Mouse (Mus musculus): ENCODE measurements around the gene Mpg. TPM values are rescaled to one million over a fixed set of nuclear protein-coding genes. Genes with fewer than 3 reads are reported as not detected.
A peak's percentile ranks its signal among the peaks of the same experiment; 100 is the strongest.

Mpg gene
- polyA plus RNA-seq, 1 experiment = 15.2 TPM

DNA sequence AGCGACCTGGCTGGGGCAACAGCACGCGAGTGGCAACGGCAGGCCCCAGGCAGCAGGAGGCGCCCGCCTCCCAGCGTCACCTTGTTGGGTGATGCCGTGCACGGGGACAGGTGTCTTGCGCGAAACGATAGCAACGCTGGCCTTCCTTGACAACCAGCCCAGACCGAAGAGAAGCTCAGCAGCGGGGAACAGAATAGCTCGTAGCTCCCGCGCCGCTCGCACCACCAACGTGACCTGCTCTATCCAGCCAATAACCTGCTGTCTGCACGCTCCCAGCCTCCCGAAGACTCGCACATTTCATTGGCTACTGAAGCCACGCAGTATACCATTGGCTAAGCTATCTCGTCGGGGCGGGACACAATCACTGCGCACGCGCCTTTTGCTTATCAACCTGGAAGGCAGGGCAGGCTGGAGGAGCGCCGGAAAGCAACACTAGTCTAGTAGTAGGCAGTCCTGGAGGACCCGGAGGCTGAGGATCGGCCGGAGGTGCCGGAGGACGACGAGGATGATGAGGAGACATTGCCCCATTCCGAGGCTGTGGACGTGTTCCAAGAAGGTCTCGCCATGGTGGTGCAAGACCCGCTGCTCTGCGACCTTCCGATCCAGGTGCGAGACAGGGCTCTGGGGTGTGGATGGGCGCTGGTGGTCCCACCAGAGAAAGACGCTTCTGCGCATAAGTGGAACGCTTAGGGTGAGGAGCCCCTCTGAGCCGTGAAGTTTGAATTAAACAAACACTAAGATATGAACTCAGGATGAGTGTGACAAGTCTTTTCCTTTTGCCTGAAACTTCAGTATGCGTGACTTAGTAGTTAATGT lies 21.0 kb upstream of the Mpg start, which contains the start of gene Snrnp25:
Gene Snrnp25 (plus strand): TSS at position 358 of the 816 bp plus-strand sequence.
- no peak within 1 kb of the TSS for H3K27ac ChIP-seq (ENCODE audit: insufficient read depth, low read length)
- peak within 1 kb of the TSS; percentile 79 for H3K4me3 ChIP-seq (replicated peaks; ENCODE audit: insufficient read depth, low read depth, low read length)
- H3K4me1 ChIP-seq (ENCODE audit: control insufficient read depth, insufficient read depth, low read length) = no peaks in the 10 kb centered on the region
- peak; percentile 96 to 97 for DNase-seq
- no peaks in the 10 kb centered on the region for H3K27me3 ChIP-seq (ENCODE audit: control insufficient read depth, insufficient read depth, low read length)
- TF ChIP-seq POLR2A (IDR thresholded peaks at IDR 0.05; ENCODE audit: borderline replicate concordance, insufficient read depth, low read length) (peak; percentile 81; the same call in 1 of the 2 replicates), CTCF (IDR thresholded peaks at IDR 0.05; ENCODE audit: borderline replicate concordance, insufficient read depth, low read depth, low read length) (peak; percentile 38)
- under 1% methylated on average over 52 of the region's 52 CpGs for WGBS

DNA sequence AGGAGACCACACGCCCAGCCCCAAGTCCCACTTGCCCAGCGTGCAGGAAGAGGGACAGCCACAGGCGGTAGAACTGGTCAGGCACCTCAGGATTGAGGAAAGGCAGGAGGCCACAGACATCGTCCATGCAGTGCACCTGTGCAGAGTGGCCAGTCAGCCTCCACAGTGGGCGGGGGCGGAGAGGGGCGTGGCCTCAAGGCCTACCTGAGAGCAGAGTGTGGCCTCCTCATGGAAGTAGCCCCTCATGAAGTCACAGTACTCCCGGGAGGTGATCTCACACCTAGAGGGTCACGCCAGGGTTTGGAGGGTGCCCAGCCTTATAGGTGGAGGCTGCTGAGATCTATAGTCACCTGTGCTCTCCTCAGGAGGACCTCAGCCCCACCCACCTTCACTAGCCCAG lies 15.7 kb upstream of the Mpg start:
- H3K4me1 ChIP-seq (ENCODE audit: control insufficient read depth, insufficient read depth, low read length) = no peaks in the 10 kb centered on the region
- no peak for DNase-seq
- 83% methylated on average over 9 of the region's 9 CpGs for WGBS
- no peaks in the 10 kb centered on the region for H3K27me3 ChIP-seq (ENCODE audit: control insufficient read depth, insufficient read depth, low read length)
- H3K4me3 ChIP-seq (replicated peaks; ENCODE audit: insufficient read depth, low read depth, low read length) = no peak overlapping the region
- no peak overlapping the region for H3K27ac ChIP-seq (ENCODE audit: insufficient read depth, low read length)
- TF ChIP-seq CTCF (IDR thresholded peaks at IDR 0.05; ENCODE audit: borderline replicate concordance, insufficient read depth, low read depth, low read length) (no peak), POLR2A (IDR thresholded peaks at IDR 0.05; ENCODE audit: borderline replicate concordance, insufficient read depth, low read length) (no peak)

DNA sequence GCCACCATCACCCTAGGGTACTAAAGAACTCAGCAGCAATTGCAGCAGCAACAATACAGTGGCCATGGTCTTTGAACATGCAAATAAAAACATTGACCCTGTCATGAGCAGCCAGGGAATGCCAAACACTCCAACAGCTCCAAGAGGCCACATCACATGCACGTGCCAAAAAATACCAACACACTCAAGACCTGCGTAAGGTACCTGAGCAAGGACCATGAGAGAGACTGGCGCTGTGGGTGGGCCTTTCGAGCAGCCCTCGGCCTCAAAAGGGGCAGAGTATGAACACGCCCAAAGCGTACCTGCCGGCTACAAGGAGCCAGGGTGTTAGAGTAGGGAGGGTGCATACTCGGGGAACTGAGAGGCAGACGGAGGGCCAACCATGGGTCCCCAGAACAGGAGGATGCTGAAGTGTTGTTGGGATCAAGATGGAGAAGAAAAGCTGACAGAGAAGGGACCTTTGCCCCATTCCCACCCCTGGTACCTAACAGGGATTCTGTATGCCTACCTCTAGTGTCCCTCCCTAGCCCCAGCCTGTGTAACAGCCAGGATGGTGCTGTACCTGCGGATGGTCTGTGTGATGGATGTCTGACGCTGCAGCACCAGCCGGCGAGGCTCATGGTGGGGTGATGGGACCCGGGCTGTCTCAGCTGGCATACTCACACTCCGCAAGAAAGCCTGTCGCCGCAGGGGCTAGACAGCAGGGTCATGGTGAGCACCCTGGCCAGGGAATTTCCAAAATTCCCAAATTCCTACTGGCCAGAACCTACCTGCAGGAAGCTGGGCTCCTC lies 10.7 kb upstream of the Mpg start:
- Histone ChIP-seq H3K4me1 (ENCODE audit: control insufficient read depth, insufficient read depth, low read length) (0 out of 2 replicates have a peak, but pooled peaks cover 3% of the 10 kb centered on the region), H3K4me3 (replicated peaks; ENCODE audit: insufficient read depth, low read depth, low read length) (no peak overlapping the region), H3K27ac (ENCODE audit: insufficient read depth, low read length) (no peak overlapping the region), H3K27me3 (ENCODE audit: control insufficient read depth, insufficient read depth, low read length) (no peaks in the 10 kb centered on the region)
- DNase-seq = no peak
- TF ChIP-seq POLR2A (IDR thresholded peaks at IDR 0.05; ENCODE audit: borderline replicate concordance, insufficient read depth, low read length) (no peak), CTCF (IDR thresholded peaks at IDR 0.05; ENCODE audit: borderline replicate concordance, insufficient read depth, low read depth, low read length) (no peak)
- WGBS = 91% methylated on average over 18 of the region's 18 CpGs

DNA sequence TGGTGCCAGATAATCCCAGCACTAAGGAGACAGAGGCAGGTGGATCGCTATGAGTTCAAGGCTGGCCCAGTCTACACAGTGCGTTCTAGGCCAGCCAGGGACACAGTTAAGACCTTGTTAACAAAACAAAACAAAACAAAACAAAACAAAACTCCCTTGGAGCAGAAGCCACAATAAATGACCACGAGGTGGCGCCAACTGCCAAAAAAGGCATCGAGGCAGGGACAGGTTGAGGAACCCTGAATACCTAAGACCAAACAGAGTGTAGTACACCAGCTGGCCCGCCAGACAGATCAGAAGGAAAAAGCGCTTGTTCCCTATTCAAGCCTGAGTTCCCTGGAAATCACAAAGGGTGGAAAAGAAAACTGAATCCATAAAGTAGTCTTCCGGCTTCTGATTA lies 9.5 kb upstream of the Mpg start:
- no peak overlapping the region for H3K27ac ChIP-seq (ENCODE audit: insufficient read depth, low read length)
- TF ChIP-seq CTCF (IDR thresholded peaks at IDR 0.05; ENCODE audit: borderline replicate concordance, insufficient read depth, low read depth, low read length) = peak; percentile 93
- TF ChIP-seq POLR2A (IDR thresholded peaks at IDR 0.05; ENCODE audit: borderline replicate concordance, insufficient read depth, low read length) = no peak
- H3K4me3 ChIP-seq (replicated peaks; ENCODE audit: insufficient read depth, low read depth, low read length) = no peak overlapping the region
- DNase-seq = peak; percentile 73 to 81
- no peaks in the 10 kb centered on the region for H3K27me3 ChIP-seq (ENCODE audit: control insufficient read depth, insufficient read depth, low read length)
- 0 out of 2 replicates have a peak, but pooled peaks cover 3% of the 10 kb centered on the region for H3K4me1 ChIP-seq (ENCODE audit: control insufficient read depth, insufficient read depth, low read length)
- 19% methylated on average over 8 of the region's 8 CpGs for WGBS

DNA sequence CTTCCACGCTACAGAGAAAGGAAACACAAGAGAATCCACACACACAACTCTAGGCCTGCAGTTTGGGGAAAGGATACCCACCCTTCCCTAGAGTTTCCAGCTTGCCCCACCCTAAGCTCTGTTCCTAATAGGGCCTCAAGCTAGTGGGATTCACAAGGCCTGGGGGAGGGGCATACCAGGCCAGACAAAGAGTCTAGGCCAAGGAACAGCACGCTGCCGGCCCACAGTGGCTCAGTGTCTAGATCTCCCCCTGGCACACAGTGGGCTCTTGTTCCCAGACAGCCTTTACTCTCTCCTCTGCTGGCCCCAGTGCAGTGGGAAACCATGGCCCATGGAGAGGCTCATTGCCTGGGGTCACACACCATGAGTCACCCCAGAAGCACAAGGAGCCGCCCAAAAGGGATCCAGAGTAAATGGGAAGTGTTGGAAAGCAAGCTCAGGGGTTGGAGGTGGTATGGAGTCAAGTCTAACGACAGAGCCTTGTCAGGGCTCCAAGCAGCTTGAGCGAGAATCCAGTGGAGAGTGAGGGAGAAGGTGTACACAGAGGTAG lies 7.7 kb upstream of the Mpg start:
- TF ChIP-seq CTCF (IDR thresholded peaks at IDR 0.05; ENCODE audit: borderline replicate concordance, insufficient read depth, low read depth, low read length) (no peak), POLR2A (IDR thresholded peaks at IDR 0.05; ENCODE audit: borderline replicate concordance, insufficient read depth, low read length) (no peak)
- Histone ChIP-seq H3K4me3 (replicated peaks; ENCODE audit: insufficient read depth, low read depth, low read length) (no peak overlapping the region), H3K27me3 (ENCODE audit: control insufficient read depth, insufficient read depth, low read length) (no peaks in the 10 kb centered on the region), H3K4me1 (ENCODE audit: control insufficient read depth, insufficient read depth, low read length) (peaks cover 11% of the 10 kb centered on the region), H3K27ac (ENCODE audit: insufficient read depth, low read length) (no peak overlapping the region)
- no peak for DNase-seq
- 70% methylated on average over 6 of the region's 6 CpGs for WGBS

DNA sequence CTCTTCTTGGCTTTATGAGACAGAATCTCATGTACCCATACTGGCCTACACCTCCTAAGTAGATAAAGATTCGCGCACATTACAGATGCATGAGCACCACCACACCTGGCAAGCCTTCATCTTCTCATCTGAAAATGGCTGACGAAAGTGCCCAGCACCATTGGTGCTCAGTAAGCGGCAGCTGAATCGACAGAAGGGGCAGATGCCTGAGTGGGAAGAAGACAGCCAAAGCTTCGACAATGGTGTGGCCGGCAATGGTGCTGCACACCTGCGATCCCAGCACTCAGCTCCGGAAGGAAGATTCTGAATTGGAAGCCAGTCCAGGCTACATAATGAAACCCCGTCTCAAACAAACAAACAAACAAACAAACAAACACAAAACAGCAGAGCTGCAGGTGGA lies 7.0 kb upstream of the Mpg start:
- Histone ChIP-seq H3K4me3 (replicated peaks; ENCODE audit: insufficient read depth, low read depth, low read length) (no peak overlapping the region), H3K27ac (ENCODE audit: insufficient read depth, low read length) (no peak overlapping the region), H3K4me1 (ENCODE audit: control insufficient read depth, insufficient read depth, low read length) (peaks cover 11% of the 10 kb centered on the region), H3K27me3 (ENCODE audit: control insufficient read depth, insufficient read depth, low read length) (no peaks in the 10 kb centered on the region)
- DNase-seq = no peak
- 74% methylated on average over 10 of the region's 10 CpGs for WGBS
- no peak for TF ChIP-seq CTCF (IDR thresholded peaks at IDR 0.05; ENCODE audit: borderline replicate concordance, insufficient read depth, low read depth, low read length)
- no peak for TF ChIP-seq POLR2A (IDR thresholded peaks at IDR 0.05; ENCODE audit: borderline replicate concordance, insufficient read depth, low read length)

DNA sequence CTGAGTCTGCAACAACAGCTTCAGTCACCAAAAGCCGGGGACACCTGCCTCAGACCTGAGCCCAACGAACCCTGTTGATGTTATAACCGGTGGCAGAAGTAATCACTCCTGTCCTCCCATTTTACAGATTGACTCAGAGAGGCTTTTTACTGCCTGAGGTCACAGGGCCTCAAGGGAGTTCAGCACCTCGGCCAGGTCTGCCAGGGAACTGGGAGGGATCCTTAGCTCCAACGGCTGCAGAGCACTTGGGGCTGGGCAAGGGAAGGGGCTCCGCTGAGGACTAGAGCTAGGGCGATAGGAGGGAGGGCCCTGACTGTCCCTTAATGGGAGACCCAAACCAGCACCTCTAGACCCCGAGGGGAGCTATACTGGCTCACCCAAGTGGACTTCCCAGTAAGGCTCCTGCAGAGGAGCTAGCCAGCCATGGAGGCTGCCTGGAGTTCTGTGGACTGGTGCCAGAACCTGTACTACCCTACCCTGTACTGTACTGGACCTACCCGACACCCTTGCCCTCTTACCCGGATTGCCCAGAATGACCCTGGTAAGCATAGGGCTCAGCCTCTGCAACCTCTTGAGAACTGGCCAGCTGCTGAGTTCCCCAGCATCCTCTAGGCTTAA lies 5.6 kb upstream of the Mpg start:
- H3K4me3 ChIP-seq (replicated peaks; ENCODE audit: insufficient read depth, low read depth, low read length) = peak overlapping the region; percentile 7
- H3K27ac ChIP-seq (ENCODE audit: insufficient read depth, low read length) = no peak overlapping the region
- peaks cover 17% of the 10 kb centered on the region for H3K4me1 ChIP-seq (ENCODE audit: control insufficient read depth, insufficient read depth, low read length)
- WGBS = 72% methylated on average over 10 of the region's 10 CpGs
- H3K27me3 ChIP-seq (ENCODE audit: control insufficient read depth, insufficient read depth, low read length) = no peaks in the 10 kb centered on the region
- DNase-seq = peak in 1 of 2 experiments; percentile 23
- TF ChIP-seq CTCF (IDR thresholded peaks at IDR 0.05; ENCODE audit: borderline replicate concordance, insufficient read depth, low read depth, low read length) (no peak), POLR2A (IDR thresholded peaks at IDR 0.05; ENCODE audit: borderline replicate concordance, insufficient read depth, low read length) (no peak)
